Mouse (Mus musculus) ovary, postnatal 10 days (tissue): ENCODE data around the gene Trpv4.

Experiments used
- DNase-seq: peaks from one replicate; pipeline ENCODE4 v3.0.0; 2022; ENCODE audit warnings: low spot score

Gene Trpv4

GRCm38 (mm10) chr5:114618851-114619250 lies 39.4 kb downstream of the Trpv4 start:
- peak; percentile 61 for DNase-seq

GRCm38 (mm10) chr5:114617809-114618208 lies 40.4 kb downstream of the Trpv4 start:
- DNase-seq: no peak

- DNase-seq: no peak
Measured at GRCm38 (mm10) chr5:114616336-114617061, 41.7 kb downstream of the Trpv4 start.

GRCm38 (mm10) chr5:114614863-114615262 lies 43.4 kb downstream of the Trpv4 start:
- no peak for DNase-seq

GRCm38 (mm10) chr5:114611968-114612608 lies 46.1 kb downstream of the Trpv4 start:
- no peak for DNase-seq

GRCm38 (mm10) chr5:114611256-114611655 lies 47.0 kb downstream of the Trpv4 start:
- DNase-seq: no peak

GRCm38 (mm10) chr5:114608516-114608915 lies 49.7 kb downstream of the Trpv4 start:
- peak; percentile 74 for DNase-seq

- DNase-seq: no peak
Measured at GRCm38 (mm10) chr5:114607651-114608050, 50.6 kb downstream of the Trpv4 start.

- DNase-seq: no peak
Measured at GRCm38 (mm10) chr5:114605981-114606380, 52.2 kb downstream of the Trpv4 start.

GRCm38 (mm10) chr5:114604781-114605290 lies 53.4 kb downstream of the Trpv4 start:
- DNase-seq: no peak

- DNase-seq: no peak
Measured at GRCm38 (mm10) chr5:114603975-114604374, 54.2 kb downstream of the Trpv4 start.

- no peak for DNase-seq
Measured at GRCm38 (mm10) chr5:114602012-114602411, 56.2 kb downstream of the Trpv4 start.

GRCm38 (mm10) chr5:114597652-114598051 lies 60.6 kb downstream of the Trpv4 start:
- DNase-seq: no peak

- DNase-seq: no peak
Measured at GRCm38 (mm10) chr5:114597222-114597621, 61.0 kb downstream of the Trpv4 start.

GRCm38 (mm10) chr5:114596604-114597003 lies 61.6 kb downstream of the Trpv4 start:
- no peak for DNase-seq

GRCm38 (mm10) chr5:114594741-114595241 lies 63.4 kb downstream of the Trpv4 start:
- DNase-seq: no peak

GRCm38 (mm10) chr5:114593949-114594348 lies 64.3 kb downstream of the Trpv4 start:
- DNase-seq: no peak

- DNase-seq: no peak
Measured at GRCm38 (mm10) chr5:114593161-114593821, 64.9 kb downstream of the Trpv4 start.

GRCm38 (mm10) chr5:114592463-114593160 lies 65.6 kb downstream of the Trpv4 start:
- no peak for DNase-seq

- DNase-seq: no peak
Measured at GRCm38 (mm10) chr5:114591151-114591561, 67.1 kb downstream of the Trpv4 start.

- no peak for DNase-seq
Measured at GRCm38 (mm10) chr5:114590043-114590913, 67.9 kb downstream of the Trpv4 start.
